Mouse (Mus musculus) brain, embryonic 14.5 days (tissue): ENCODE measurements around the gene Spata5.

Experiments used
- CTCF ChIP-seq: fragments of 200-500 bp; IDR thresholded peaks from 2 replicates; pipeline ENCODE4 v1.5.1; 2012; ENCODE audit warnings: inconsistent platforms, mild to moderate bottlenecking, moderate library complexity, borderline replicate concordance; ENCODE audit not compliant: insufficient read depth, insufficient read length; ENCODE audit errors: extremely low read depth
- POLR2A ChIP-seq: fragments of 200-500 bp; IDR thresholded peaks from 2 replicates; pipeline ENCODE4 v1.6.1; 2012; ENCODE audit warnings: mild to moderate bottlenecking, inconsistent platforms, borderline replicate concordance; ENCODE audit not compliant: poor library complexity, insufficient read depth, insufficient read length, severe bottlenecking; ENCODE audit errors: extremely low read depth

GRCm38 (mm10) chr3:37488173-37488572, 68.5 kb downstream of the Spata5 start:
- TF ChIP-seq CTCF (no peak), POLR2A (no peak)
